Comparison of ENCODE assay signal across 10 mouse cellular contexts in genomic region chr5:98410060-98410459, GRCm38 (mm10).
DNase-seq lines count a peak whose midpoint lies in the region; ATAC-seq and TF ChIP-seq lines count a peak whose summit lies in the region.
"Had no signal": no experiment of that assay in that cellular context is flagged by ENCODE, and none has a peak within 500 bp of the region (broad histone marks: within the 10 kb centered on the region; RNA-seq: fewer than 3 reads in every experiment).

No protein-coding gene starts in this region.

- H3K27me3 ChIP-seq in forebrain, embryonic 10.5 days (ENCODE audit: poor library complexity, severe bottlenecking): no peaks in the 10 kb centered on the region
- H3K27me3 ChIP-seq in forebrain, embryonic 12.5 days: no peaks in the 10 kb centered on the region
- H3K27me3 ChIP-seq in liver, postnatal 0 days (ENCODE audit: insufficient read depth, low read length): no peaks in the 10 kb centered on the region
- H3K27me3 ChIP-seq: embryonic facial prominence, embryonic 13.5 days; heart, embryonic 15.5 days had no signal

- peak; percentile 22 for DNase-seq in forebrain, embryonic 10.5 days (ENCODE audit: extremely low spot score, low spot score)
- no peak for DNase-seq in liver, postnatal 0 days
- no peak for DNase-seq in liver
- DNase-seq in ZHBTc4 (ENCODE audit: low read depth, low spot score): peak; percentile 68
- peak; percentile 28 for DNase-seq in lung, postnatal 10 days
- no peak for DNase-seq in left cerebral cortex, adult 8-10 months (ENCODE audit: low spot score in 2 of 2)
- DNase-seq in layer of hippocampus, adult 9-11 months: no peak

- peak; percentile 43 for TF ChIP-seq CTCF in liver, postnatal 0 days (IDR thresholded peaks at IDR 0.05; ENCODE audit: low read depth)

- ATAC-seq in forebrain, embryonic 12.5 days (ENCODE audit: low FRiP score): no peak
- no peak for ATAC-seq in liver, postnatal 0 days

- 75% methylated on average over 2 of the region's 2 CpGs for WGBS in forebrain, embryonic 10.5 days
- 75% methylated on average over 2 of the region's 2 CpGs for whole genome bisulfite sequencing in forebrain, embryonic 12.5 days
- WGBS in liver, postnatal 0 days (ENCODE audit: insufficient replicate concordance): 58% methylated on average over 2 of the region's 2 CpGs

- H3K4me1 ChIP-seq in forebrain, embryonic 10.5 days: no peaks in the 10 kb centered on the region
- no peaks in the 10 kb centered on the region for H3K4me1 ChIP-seq in forebrain, embryonic 12.5 days
- H3K4me1 ChIP-seq in liver, postnatal 0 days (ENCODE audit: insufficient read depth): no peaks in the 10 kb centered on the region
- H3K4me1 ChIP-seq: embryonic facial prominence, embryonic 13.5 days; heart, embryonic 15.5 days had no signal

- no peak overlapping the region for H3K9ac ChIP-seq in forebrain, embryonic 12.5 days
- H3K9ac ChIP-seq in liver, postnatal 0 days (replicated peaks): no peak overlapping the region
- H3K9ac ChIP-seq: embryonic facial prominence, embryonic 13.5 days; heart, embryonic 15.5 days had no signal

- no peaks in the 10 kb centered on the region for H3K9me3 ChIP-seq in forebrain, embryonic 10.5 days
- H3K9me3 ChIP-seq in forebrain, embryonic 12.5 days: no peaks in the 10 kb centered on the region
- H3K9me3 ChIP-seq in liver, postnatal 0 days (ENCODE audit: low read length): no peaks in the 10 kb centered on the region
- H3K9me3 ChIP-seq: embryonic facial prominence, embryonic 13.5 days; heart, embryonic 15.5 days had no signal

- no peaks in the 10 kb centered on the region for H3K36me3 ChIP-seq in forebrain, embryonic 10.5 days (replicated peaks)
- no peaks in the 10 kb centered on the region for H3K36me3 ChIP-seq in forebrain, embryonic 12.5 days (replicated peaks)
- H3K36me3 ChIP-seq in liver, postnatal 0 days (replicated peaks; ENCODE audit: insufficient read depth, low read length): no peaks in the 10 kb centered on the region
- H3K36me3 ChIP-seq: embryonic facial prominence, embryonic 13.5 days; heart, embryonic 15.5 days had no signal

- H3K4me3 ChIP-seq in forebrain, embryonic 10.5 days: no peak overlapping the region
- H3K4me3 ChIP-seq in forebrain, embryonic 12.5 days (replicated peaks): no peak overlapping the region
- H3K4me3 ChIP-seq in liver, postnatal 0 days (ENCODE audit: low read depth, low read length): no peak overlapping the region
- H3K4me3 ChIP-seq: embryonic facial prominence, embryonic 13.5 days; heart, embryonic 15.5 days had no signal

- no peak for TF ChIP-seq EP300 in liver, postnatal 0 days (IDR thresholded peaks at IDR 0.05; ENCODE audit: low read depth)

- H3K4me2 ChIP-seq in forebrain, embryonic 12.5 days: no peak overlapping the region
- no peak overlapping the region for H3K4me2 ChIP-seq in liver, postnatal 0 days (ENCODE audit: low read depth, low read length)
- H3K4me2 ChIP-seq: embryonic facial prominence, embryonic 13.5 days; heart, embryonic 15.5 days had no signal

- no peak overlapping the region for H3K27ac ChIP-seq in forebrain, embryonic 10.5 days
- H3K27ac ChIP-seq in forebrain, embryonic 12.5 days: no peak overlapping the region
- H3K27ac ChIP-seq in liver, postnatal 0 days (ENCODE audit: low read depth): no peak overlapping the region
- H3K27ac ChIP-seq: embryonic facial prominence, embryonic 13.5 days; heart, embryonic 15.5 days had no signal

Comparison
In these comparisons a context has a peak if more than half of its experiments do, and no peak if none do; other contexts are left out.
1. DNase-seq: peak in forebrain, embryonic 10.5 days (single experiment), ZHBTc4 (single experiment) and lung, postnatal 10 days (single experiment); none in liver, postnatal 0 days (single experiment), liver (single experiment), left cerebral cortex, adult 8-10 months (0 of 2) and layer of hippocampus, adult 9-11 months (single experiment).